Comparison of ENCODE assay signal across 25 mouse cellular contexts in genomic region chr16:6930795-6931194, GRCm38 (mm10).
DNase-seq lines count a peak whose midpoint lies in the region; ATAC-seq lines count a peak whose summit lies in the region.
"Had no signal": no experiment of that assay in that cellular context is flagged by ENCODE, and none has a peak within 500 bp of the region (broad histone marks: within the 10 kb centered on the region; RNA-seq: fewer than 3 reads in every experiment).

No protein-coding gene starts in this region.

- no peak overlapping the region for H3K9ac ChIP-seq in intestine, embryonic 14.5 days (ENCODE audit: low read length)
- H3K9ac ChIP-seq in intestine, embryonic 16.5 days (ENCODE audit: low read depth, low read length): no peak overlapping the region
- H3K9ac ChIP-seq in limb, embryonic 11.5 days (ENCODE audit: low read length): no peak overlapping the region
- H3K9ac ChIP-seq: embryonic facial prominence, embryonic 15.5 days; hindbrain, embryonic 14.5 days had no signal

- peak; percentile 53 for DNase-seq in intestine, embryonic 14.5 days (ENCODE audit: low spot score)
- DNase-seq in limb, embryonic 11.5 days (ENCODE audit: low spot score): peak; percentile 30
- DNase-seq in limb, embryonic 10.5 days (ENCODE audit: low spot score): no peak
- DNase-seq in NIH3T3 (ENCODE audit: low read depth): peak; percentile 15
- peak; percentile 23 for DNase-seq in embryo, embryonic 11 days
- no peak for DNase-seq in right cerebral cortex, adult 18-20 months
- no peak for DNase-seq in ovary, adult 18-20 months (ENCODE audit: low spot score)
- DNase-seq: adrenal gland, postnatal 10 days; B cell, adult 2 months; cerebellum, adult 11 months; cerebellum, adult 8-10 months; cerebellum, postnatal 25 days; gastrocnemius, postnatal 36 days; heart, adult 18-20 months; heart, postnatal 10 days; heart, postnatal 4 days had no signal

- ATAC-seq in intestine, embryonic 14.5 days (replicated peaks; ENCODE audit: low FRiP score, low TSS enrichment, low read depth): no peak
- ATAC-seq in intestine, embryonic 16.5 days: no peak
- ATAC-seq in limb, embryonic 11.5 days (ENCODE audit: insufficient number of reproducible peaks, low FRiP score, low TSS enrichment, low read depth): no peak
- ATAC-seq: CD4-positive, CD25-positive, alpha-beta regulatory T cell, adult 4 months; forebrain, embryonic 14.5 days had no signal

- H3K4me3 ChIP-seq in intestine, embryonic 14.5 days (ENCODE audit: low read depth, low read length): no peak overlapping the region
- H3K4me3 ChIP-seq in intestine, embryonic 16.5 days (ENCODE audit: low read length): no peak overlapping the region
- H3K4me3 ChIP-seq in limb, embryonic 11.5 days (ENCODE audit: low read depth, low read length): no peak overlapping the region
- H3K4me3 ChIP-seq in limb, embryonic 10.5 days: no peak overlapping the region
- H3K4me3 ChIP-seq: embryonic facial prominence, embryonic 15.5 days; erythroblast, embryonic 14.5 days; forebrain, embryonic 10.5 days; heart, embryonic 10.5 days had no signal

- H3K4me1 ChIP-seq in intestine, embryonic 14.5 days (replicated peaks; ENCODE audit: control insufficient read depth, insufficient read depth, low read length): no peaks in the 10 kb centered on the region
- no peaks in the 10 kb centered on the region for H3K4me1 ChIP-seq in intestine, embryonic 16.5 days (ENCODE audit: control insufficient read depth, insufficient read depth, low read length)
- no peaks in the 10 kb centered on the region for H3K4me1 ChIP-seq in limb, embryonic 11.5 days (ENCODE audit: control insufficient read depth, insufficient read depth, low read length)
- no peaks in the 10 kb centered on the region for H3K4me1 ChIP-seq in limb, embryonic 10.5 days
- H3K4me1 ChIP-seq: embryonic facial prominence, embryonic 15.5 days; forebrain, embryonic 10.5 days; heart, embryonic 10.5 days had no signal

- no peak overlapping the region for H3K27ac ChIP-seq in intestine, embryonic 14.5 days (ENCODE audit: low read depth)
- no peak overlapping the region for H3K27ac ChIP-seq in intestine, embryonic 16.5 days (ENCODE audit: low read length)
- H3K27ac ChIP-seq in limb, embryonic 11.5 days (replicated peaks; ENCODE audit: low read depth, low read length): no peak overlapping the region
- H3K27ac ChIP-seq in limb, embryonic 10.5 days: no peak overlapping the region
- H3K27ac ChIP-seq: embryonic facial prominence, embryonic 15.5 days; forebrain, embryonic 10.5 days; heart, embryonic 10.5 days; hindbrain, embryonic 14.5 days had no signal

- no peaks in the 10 kb centered on the region for H3K36me3 ChIP-seq in intestine, embryonic 14.5 days (ENCODE audit: control insufficient read depth, insufficient read depth, low read length)
- no peaks in the 10 kb centered on the region for H3K36me3 ChIP-seq in intestine, embryonic 16.5 days (ENCODE audit: control insufficient read depth, insufficient read depth, low read length)
- H3K36me3 ChIP-seq in limb, embryonic 11.5 days (ENCODE audit: control insufficient read depth, insufficient read depth, low read length): no peaks in the 10 kb centered on the region
- no peaks in the 10 kb centered on the region for H3K36me3 ChIP-seq in limb, embryonic 10.5 days
- H3K36me3 ChIP-seq: embryonic facial prominence, embryonic 15.5 days; forebrain, embryonic 10.5 days; G1E; heart, embryonic 10.5 days had no signal

- no peaks in the 10 kb centered on the region for H3K27me3 ChIP-seq in intestine, embryonic 14.5 days (replicated peaks; ENCODE audit: control insufficient read depth, insufficient read depth, low read length)
- H3K27me3 ChIP-seq in intestine, embryonic 16.5 days (replicated peaks; ENCODE audit: control insufficient read depth, insufficient read depth, low read length): no peaks in the 10 kb centered on the region
- H3K27me3 ChIP-seq in limb, embryonic 11.5 days (ENCODE audit: control insufficient read depth, insufficient read depth, low read length): no peaks in the 10 kb centered on the region
- no peaks in the 10 kb centered on the region for H3K27me3 ChIP-seq in limb, embryonic 10.5 days (ENCODE audit: low read depth, poor library complexity, severe bottlenecking)
- H3K27me3 ChIP-seq: embryonic facial prominence, embryonic 15.5 days had no signal

- WGBS in intestine, embryonic 14.5 days: 43% methylated on average over 3 of the region's 3 CpGs
- 50% methylated on average over 3 of the region's 3 CpGs for WGBS in intestine, embryonic 16.5 days
- 52% methylated on average over 3 of the region's 3 CpGs for WGBS in limb, embryonic 11.5 days
- WGBS in limb, embryonic 10.5 days: 50% methylated on average over 3 of the region's 3 CpGs

- no peaks in the 10 kb centered on the region for H3K9me3 ChIP-seq in intestine, embryonic 14.5 days (ENCODE audit: control insufficient read depth, low read length)
- H3K9me3 ChIP-seq in intestine, embryonic 16.5 days (ENCODE audit: control insufficient read depth, low read length): no peaks in the 10 kb centered on the region
- no peaks in the 10 kb centered on the region for H3K9me3 ChIP-seq in limb, embryonic 11.5 days (ENCODE audit: control insufficient read depth, low read length)
- H3K9me3 ChIP-seq in limb, embryonic 10.5 days (replicated peaks): no peaks in the 10 kb centered on the region
- H3K9me3 ChIP-seq: embryonic facial prominence, embryonic 15.5 days; forebrain, embryonic 10.5 days; G1E; heart, embryonic 10.5 days had no signal

- H3K4me2 ChIP-seq in intestine, embryonic 14.5 days (ENCODE audit: low read length): no peak overlapping the region
- H3K4me2 ChIP-seq in intestine, embryonic 16.5 days (ENCODE audit: low read depth, low read length): no peak overlapping the region
- no peak overlapping the region for H3K4me2 ChIP-seq in limb, embryonic 11.5 days (ENCODE audit: low read depth, severe bottlenecking)
- H3K4me2 ChIP-seq: embryonic facial prominence, embryonic 15.5 days; hindbrain, embryonic 14.5 days had no signal

Comparison
In these comparisons a context has a peak if more than half of its experiments do, and no peak if none do; other contexts are left out.
1. DNase-seq: peak in intestine, embryonic 14.5 days (single experiment), limb, embryonic 11.5 days (single experiment), NIH3T3 (single experiment) and embryo, embryonic 11 days (single experiment); none in limb, embryonic 10.5 days (single experiment), right cerebral cortex, adult 18-20 months (single experiment) and ovary, adult 18-20 months (single experiment).